Mouse (Mus musculus) kidney, postnatal 0 days (tissue): ENCODE results near the gene Emilin2. TPM values are rescaled to one million over a fixed set of nuclear protein-coding genes. Genes with fewer than 3 reads are reported as not detected.
A peak's percentile ranks its signal among the peaks of the same experiment; 100 is the strongest.

Experiments used
- ATAC-seq: fragments of 200-750 bp; cut with Nextera tagmentation; replicated peaks from 2 replicates; pipeline ENCODE4 v1.8.0; 2017; ENCODE audit warnings: low read depth, moderate number of reproducible peaks, moderate TSS enrichment, moderate library complexity; ENCODE audit not compliant: low FRiP score
- DNase-seq: peaks from one replicate; pipeline ENCODE4 v3.0.0-alpha.2; 2016; ENCODE audit warnings: low spot score
- H3K27ac ChIP-seq: fragments of 300-500 bp; sonication (generic); 2 replicates; pipeline ENCODE4 v1.5.1; 2014; ENCODE audit warnings: mild to moderate bottlenecking
- H3K27me3 ChIP-seq: fragments of 300-500 bp; sonication (generic); 2 replicates; pipeline ENCODE4 v1.6.1; 2014; ENCODE audit warnings: low read length, mixed read lengths; ENCODE audit not compliant: insufficient read depth
- H3K36me3 ChIP-seq: fragments of 300-500 bp; sonication (generic); 2 replicates; pipeline ENCODE4 v1.6.1; 2014; ENCODE audit warnings: low read length, mixed read lengths; ENCODE audit not compliant: insufficient read depth
- H3K4me1 ChIP-seq: fragments of 300-500 bp; sonication (generic); replicated peaks from 2 replicates; pipeline ENCODE4 v1.6.1; 2014; ENCODE audit warnings: antibody characterized with exemption, low read length, mixed read lengths; ENCODE audit not compliant: insufficient read depth
- H3K4me2 ChIP-seq: fragments of 300-500 bp; sonication (generic); 2 replicates; pipeline ENCODE4 v1.6.1; 2014; ENCODE audit warnings: mild to moderate bottlenecking, low read length, moderate library complexity, mixed read lengths
- H3K4me3 ChIP-seq: fragments of 300-500 bp; sonication (generic); replicated peaks from 2 replicates; pipeline ENCODE4 v1.5.1; 2014; ENCODE audit warnings: low read depth, low read length
- H3K9ac ChIP-seq: fragments of 300-500 bp; sonication (generic); 2 replicates; pipeline ENCODE4 v1.6.1; 2014; ENCODE audit warnings: low read depth, low read length
- H3K9me3 ChIP-seq: fragments of 300-500 bp; sonication (generic); replicated peaks from 2 replicates; pipeline ENCODE4 v1.6.1; 2016; ENCODE audit warnings: low read length, inconsistent platforms, mixed read lengths
- CTCF ChIP-seq: IDR thresholded peaks from 2 replicates; pipeline ENCODE4 v1.5.1; 2016; ENCODE audit warnings: antibody characterized with exemption, low read depth, mild to moderate bottlenecking, moderate library complexity
- WGBS: fragments of 180-500 bp; shearing (Covaris S2); extraction: QIAGEN DNeasy Blood & Tissue Kit; methylation state at CpG from one replicate; pipeline ENCODE4 v1.1.7; 2014; 5-methylcytosine and 5-hydroxymethylcytosine counted together
- polyA plus RNA-seq: library from polyadenylated mRNA; unstranded; fragments of >200 nt; fragmentation: Nextera tagmentation; extraction: Ambion mirVana; gene quantifications from 2 replicates; pipeline ENCODE4 v1.2.1, GENCODE M21; 2015

Gene Emilin2
- polyA plus RNA-seq, 1 experiment from 2014 or later: 2.4 TPM

DNA sequence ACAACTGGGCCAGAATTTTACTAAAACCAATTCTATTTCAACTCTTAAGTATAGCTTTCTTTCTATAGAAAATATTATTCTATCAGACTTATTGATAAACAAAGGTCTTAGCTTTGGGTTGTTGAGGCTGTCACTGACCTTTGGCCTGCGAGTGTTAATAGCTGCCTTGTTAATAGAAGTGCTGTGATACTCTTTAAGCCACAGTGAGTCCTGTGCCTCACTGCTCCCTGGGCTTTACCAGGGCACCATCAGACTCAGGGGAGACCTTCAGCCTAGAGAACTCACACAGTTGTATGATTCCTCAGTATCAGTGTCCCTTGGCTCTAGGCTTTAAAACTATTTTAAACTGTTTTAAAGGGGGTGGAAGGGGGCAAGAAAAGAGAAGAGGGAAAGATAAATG is 103.4 kb downstream of the Emilin2 start:
- no peak for ATAC-seq
- DNase-seq: no peak
- peaks cover 6% of the 10 kb centered on the region for H3K4me1 ChIP-seq
- WGBS: 97% methylated on average over 1 of the region's 1 CpGs
- H3K4me2 ChIP-seq: no peak overlapping the region
- no peaks in the 10 kb centered on the region for H3K36me3 ChIP-seq
- H3K9me3 ChIP-seq: no peaks in the 10 kb centered on the region
- H3K4me3 ChIP-seq: no peak overlapping the region
- no peak overlapping the region for H3K9ac ChIP-seq
- no peaks in the 10 kb centered on the region for H3K27me3 ChIP-seq
- no peak overlapping the region for H3K27ac ChIP-seq
- TF ChIP-seq CTCF: no peak

DNA sequence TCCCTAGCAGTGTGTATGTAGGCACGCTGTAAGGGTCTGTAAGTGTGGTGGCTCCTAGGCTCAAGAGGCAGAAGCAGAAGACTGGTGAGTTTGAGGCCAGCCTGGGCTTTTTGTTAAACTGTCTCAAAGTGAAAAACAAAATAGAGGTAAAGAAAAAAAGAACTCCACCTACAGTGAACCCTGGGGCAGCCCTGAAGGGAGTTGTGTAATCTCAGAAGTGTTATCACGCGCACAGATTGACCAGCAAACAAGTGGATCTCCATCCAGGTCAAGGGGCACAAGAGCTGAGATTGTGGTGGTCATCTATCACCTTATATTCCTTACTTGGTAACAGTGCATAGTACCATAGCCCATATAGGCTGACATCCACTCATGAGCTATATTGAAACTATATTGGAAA is 104.5 kb downstream of the Emilin2 start:
- Histone ChIP-seq H3K4me3 (no peak overlapping the region), H3K4me1 (peaks cover 11% of the 10 kb centered on the region), H3K4me2 (no peak overlapping the region), H3K9me3 (no peaks in the 10 kb centered on the region), H3K27me3 (no peaks in the 10 kb centered on the region), H3K36me3 (no peaks in the 10 kb centered on the region), H3K9ac (no peak overlapping the region), H3K27ac (no peak overlapping the region)
- ATAC-seq: no peak
- DNase-seq: no peak
- no peak for TF ChIP-seq CTCF
- WGBS: 87% methylated on average over 3 of the region's 3 CpGs

DNA sequence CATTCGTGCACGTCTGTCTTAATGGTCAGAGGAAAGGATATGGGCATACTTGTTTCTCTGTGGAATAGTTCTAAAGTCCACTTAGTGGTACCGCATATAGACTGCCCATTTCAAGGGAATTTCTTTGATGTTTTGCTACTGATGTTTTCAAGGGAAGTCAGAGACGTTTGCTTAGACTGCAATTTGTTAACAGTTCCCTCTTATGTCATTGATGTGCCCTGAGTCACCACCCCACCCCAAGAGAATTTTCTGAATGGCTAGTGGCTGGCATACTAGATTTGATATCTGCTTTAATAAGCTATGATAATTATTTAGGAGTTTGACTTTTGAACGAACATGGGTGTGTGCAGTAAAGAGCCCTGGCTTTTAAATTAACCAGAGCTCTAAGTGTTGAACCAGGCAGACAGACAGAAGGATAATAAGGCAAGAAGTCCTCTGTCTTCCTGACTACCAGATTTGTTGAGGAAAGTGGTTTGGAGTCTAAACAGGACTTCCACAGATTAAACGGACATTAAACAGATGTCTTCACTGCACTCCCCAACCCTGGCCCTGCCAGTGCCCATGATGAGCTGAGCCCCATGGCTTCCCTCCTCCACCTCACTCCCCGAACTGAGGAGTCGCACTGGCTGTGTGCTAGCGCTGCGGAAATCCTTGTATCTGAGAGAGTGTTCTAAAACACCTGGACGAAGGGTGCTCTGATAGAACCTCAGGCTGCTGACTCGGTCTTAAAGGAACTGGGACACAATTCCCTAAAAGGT is 105.5 kb downstream of the Emilin2 start:
- Histone ChIP-seq H3K4me3 (no peak overlapping the region), H3K36me3 (no peaks in the 10 kb centered on the region), H3K4me1 (peaks cover 12% of the 10 kb centered on the region), H3K9ac (no peak overlapping the region), H3K27me3 (no peaks in the 10 kb centered on the region), H3K9me3 (no peaks in the 10 kb centered on the region), H3K4me2 (no peak overlapping the region), H3K27ac (peak overlapping the region; percentile 42; the same call in 1 of the 2 replicates)
- ATAC-seq (no peak), DNase-seq (no peak)
- WGBS: 46% methylated on average over 12 of the region's 12 CpGs
- TF ChIP-seq CTCF: no peak

DNA sequence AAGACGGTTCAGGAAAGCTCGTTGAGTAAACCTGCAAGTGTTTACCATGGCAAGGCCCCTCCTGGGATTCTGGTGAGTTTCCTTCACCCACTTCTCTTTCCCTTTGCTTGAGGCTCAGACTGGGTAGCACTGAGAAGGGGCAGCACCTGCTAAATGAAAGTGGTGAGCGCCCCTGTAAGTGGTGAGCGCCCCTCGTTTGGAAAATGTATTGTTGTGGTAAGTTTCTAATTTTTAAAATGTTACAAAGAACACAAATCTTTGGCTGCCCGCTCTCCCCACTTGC is 107.0 kb downstream of the Emilin2 start:
- Histone ChIP-seq H3K9ac (no peak overlapping the region), H3K36me3 (no peaks in the 10 kb centered on the region), H3K9me3 (no peaks in the 10 kb centered on the region), H3K4me3 (no peak overlapping the region), H3K4me2 (no peak overlapping the region), H3K27me3 (no peaks in the 10 kb centered on the region), H3K4me1 (peaks cover 12% of the 10 kb centered on the region), H3K27ac (0 out of 2 replicates have a peak overlapping the region, but pooled peaks have one; percentile 40)
- WGBS: 74% methylated on average over 6 of the region's 6 CpGs
- no peak for TF ChIP-seq CTCF
- ATAC-seq: no peak
- DNase-seq: no peak

DNA sequence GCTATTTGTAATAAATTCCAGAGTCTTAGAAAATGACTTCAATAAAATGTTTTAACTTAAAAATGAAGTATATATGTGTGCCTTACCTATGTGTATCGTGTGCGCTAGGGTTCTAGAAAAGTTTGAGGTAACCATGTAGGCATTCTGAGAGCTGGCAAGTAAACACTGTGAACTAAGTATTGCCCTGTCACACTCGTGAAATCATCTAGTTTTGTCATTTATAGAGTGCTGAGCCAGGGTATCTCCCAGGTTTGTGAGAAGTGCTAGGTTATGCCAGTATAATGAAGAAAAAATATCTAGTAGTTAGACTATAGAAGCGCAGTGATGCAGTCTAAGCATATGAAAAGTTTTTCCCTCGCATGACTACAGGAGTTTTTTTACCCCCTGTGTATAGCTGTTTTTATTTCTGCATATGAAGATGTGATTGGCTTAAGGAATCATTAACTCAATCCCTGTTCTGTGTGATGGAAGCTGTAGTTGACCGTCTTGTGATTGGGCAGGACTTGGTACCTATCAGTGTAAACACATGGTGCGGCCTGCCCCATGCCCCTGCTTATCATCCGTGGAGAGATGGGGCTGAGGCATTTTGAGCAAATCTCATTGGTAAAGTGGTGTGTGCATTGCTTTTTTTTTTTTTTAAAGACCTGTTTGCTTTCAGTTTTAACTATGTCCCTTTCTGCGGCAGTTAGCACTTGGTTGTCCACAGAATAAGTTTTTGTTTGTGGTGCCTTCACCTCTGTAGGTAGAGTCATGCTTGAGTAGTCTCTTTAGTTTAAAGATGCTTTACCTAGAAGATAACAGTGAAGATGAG is 107.6 kb downstream of the Emilin2 start:
- Histone ChIP-seq H3K9me3 (no peaks in the 10 kb centered on the region), H3K36me3 (no peaks in the 10 kb centered on the region), H3K9ac (no peak overlapping the region), H3K4me2 (no peak overlapping the region), H3K4me3 (no peak overlapping the region), H3K4me1 (peaks cover 12% of the 10 kb centered on the region), H3K27me3 (no peaks in the 10 kb centered on the region), H3K27ac (0 out of 2 replicates have a peak overlapping the region, but pooled peaks have one; percentile 40)
- no peak for ATAC-seq
- 78% methylated on average over 9 of the region's 9 CpGs for WGBS
- no peak for TF ChIP-seq CTCF
- DNase-seq: no peak

Other genes with a start within 250 kb of the Emilin2 start
- 45.6 and 47.1 TPM in 2 replicates for gene Lpin2, start 129.4 kb downstream of the Emilin2 start, polyA plus RNA-seq
- gene Gm4707, start 147.9 kb upstream of the Emilin2 start, polyA plus RNA-seq: 0.80 TPM in 2 replicates
- 47.0 and 53.3 TPM in 2 replicates for gene Smchd1, start 163.4 kb upstream of the Emilin2 start, polyA plus RNA-seq
- 21.5 and 26.3 TPM in 2 replicates for gene Ndc80, start 214.9 kb upstream of the Emilin2 start, polyA plus RNA-seq
- gene Spdya, start 240.1 kb upstream of the Emilin2 start, polyA plus RNA-seq: 0.58 and 0.82 TPM in 2 replicates